Mouse (Mus musculus): Measurements from ENCODE around the gene Skint8. TPM values are rescaled to one million over a fixed set of nuclear protein-coding genes. Genes with fewer than 3 reads are reported as not detected.
"Not testable (repeated sequence)": the region's sequence is repeated elsewhere in the genome, so short reads cannot be mapped to it uniquely, and the experiment has no call there.

Skint8 gene
- polyA plus RNA-seq, 1 experiment from 2014 or later, result not detected

DNA sequence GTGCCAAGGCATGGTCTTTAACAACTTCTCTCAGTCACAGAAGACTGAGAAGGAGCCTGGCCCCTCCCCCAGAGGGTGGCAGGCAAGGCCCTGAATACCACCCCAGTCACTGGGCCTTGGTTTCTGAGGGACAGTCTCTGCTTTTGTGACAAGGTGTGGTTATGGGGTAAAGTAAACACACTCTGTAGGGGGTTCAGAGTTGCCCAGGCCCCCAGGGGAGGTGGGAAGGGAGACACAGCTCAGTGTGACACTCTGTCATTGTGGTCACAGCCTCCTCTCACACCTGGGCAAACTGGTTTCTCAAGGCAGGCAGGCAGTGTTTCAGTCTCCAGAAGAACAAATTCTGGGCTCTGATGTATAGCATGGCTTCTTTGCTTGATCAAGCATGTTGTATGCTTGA, 16.4 kb upstream of the Skint8 start, which contains the start of gene Slc5a9:
TSS of gene Slc5a9 (minus strand) at position 144 of the 400 bp plus-strand sequence.
- H3K9ac ChIP-seq (replicated peaks; ENCODE audit: low read depth, low read length), result no peak within 1 kb of the TSS
- no peaks in the 10 kb centered on the region for H3K9me3 ChIP-seq (ENCODE audit: control insufficient read depth, low read length)
- H3K4me1 ChIP-seq (replicated peaks; ENCODE audit: control insufficient read depth, insufficient read depth, low read length), result no peaks in the 10 kb centered on the region
- no peaks in the 10 kb centered on the region for H3K27me3 ChIP-seq (replicated peaks; ENCODE audit: control insufficient read depth, insufficient read depth, low read length)
- H3K4me3 ChIP-seq (replicated peaks; ENCODE audit: low read length), result no peak within 1 kb of the TSS
- H3K27ac ChIP-seq (ENCODE audit: low read length), result no peak within 1 kb of the TSS
- H3K36me3 ChIP-seq (ENCODE audit: control insufficient read depth, insufficient read depth), result no peaks in the 10 kb centered on the region
- no peak for ATAC-seq
- no peak within 1 kb of the TSS for H3K4me2 ChIP-seq (ENCODE audit: low read length)

DNA sequence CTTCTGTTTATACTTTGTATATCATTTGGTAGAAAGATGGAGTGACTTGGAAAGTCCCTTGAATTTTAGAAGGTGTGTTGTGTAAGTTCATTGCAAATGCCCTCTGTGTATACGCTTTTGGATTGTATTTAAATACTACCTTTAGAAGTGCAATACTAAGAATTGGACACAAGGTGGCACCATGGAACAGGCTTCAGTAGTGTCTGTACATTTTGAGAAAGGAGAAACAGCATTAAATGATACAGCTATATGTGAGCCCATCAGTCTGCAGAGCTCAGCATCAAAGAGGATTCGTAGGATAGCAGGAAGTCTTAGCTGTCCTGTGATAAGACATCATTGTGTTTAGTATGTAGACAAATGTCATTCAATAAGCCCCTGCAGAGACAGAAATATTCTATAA, 11.3 kb upstream of the Skint8 start:
- Histone ChIP-seq H3K4me2 (ENCODE audit: low read length) (no peak overlapping the region), H3K4me3 (replicated peaks; ENCODE audit: low read length) (no peak overlapping the region), H3K27ac (ENCODE audit: low read length) (no peak overlapping the region), H3K4me1 (replicated peaks; ENCODE audit: control insufficient read depth, insufficient read depth, low read length) (no peaks in the 10 kb centered on the region), H3K9me3 (ENCODE audit: control insufficient read depth, low read length) (no peaks in the 10 kb centered on the region), H3K36me3 (ENCODE audit: control insufficient read depth, insufficient read depth) (no peaks in the 10 kb centered on the region), H3K9ac (replicated peaks; ENCODE audit: low read depth, low read length) (no peak overlapping the region), H3K27me3 (replicated peaks; ENCODE audit: control insufficient read depth, insufficient read depth, low read length) (no peaks in the 10 kb centered on the region)
- ATAC-seq, result peak; percentile 67
- 50% methylated on average over 2 of the region's 2 CpGs for WGBS

GRCm38 (mm10) chr4:111961309-111961708, 42.1 kb downstream of the Skint8 start:
- Histone ChIP-seq H3K27me3 (replicated peaks; ENCODE audit: control insufficient read depth, insufficient read depth, low read length) (no peaks in the 10 kb centered on the region), H3K4me1 (replicated peaks; ENCODE audit: control insufficient read depth, insufficient read depth, low read length) (no peaks in the 10 kb centered on the region), H3K27ac (ENCODE audit: low read length) (no peak overlapping the region), H3K9ac (replicated peaks; ENCODE audit: low read depth, low read length) (no peak overlapping the region), H3K4me3 (replicated peaks; ENCODE audit: low read length) (no peak overlapping the region), H3K36me3 (ENCODE audit: control insufficient read depth, insufficient read depth) (no peaks in the 10 kb centered on the region), H3K9me3 (ENCODE audit: control insufficient read depth, low read length) (no peaks in the 10 kb centered on the region), H3K4me2 (ENCODE audit: low read length) (no peak overlapping the region)
- ATAC-seq, result no peak
- WGBS, result 30% methylated on average over 1 of the region's 1 CpGs

DNA sequence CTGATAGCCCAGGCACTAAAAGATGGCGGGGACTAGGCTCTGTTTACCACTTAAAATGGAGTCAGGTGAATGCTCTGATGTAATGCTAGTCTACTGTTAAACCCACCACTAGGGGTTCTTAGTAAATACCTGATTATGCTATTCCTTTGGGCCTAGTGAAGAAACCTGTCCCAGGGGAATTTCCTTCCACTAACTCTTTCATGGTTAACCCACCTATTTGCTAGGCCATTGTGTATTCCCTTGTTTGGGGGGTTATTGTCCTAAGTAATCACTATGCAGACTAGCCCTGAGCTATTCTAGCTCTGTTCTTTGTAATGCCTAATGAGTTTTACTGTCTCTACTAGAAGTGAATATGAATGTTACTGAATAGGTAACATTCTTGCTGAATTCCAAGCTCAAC, 44.0 kb downstream of the Skint8 start:
- not testable (repeated sequence) for H3K4me3 ChIP-seq (replicated peaks; ENCODE audit: low read length); H3K9me3 ChIP-seq (ENCODE audit: control insufficient read depth, low read length)
- WGBS, result 71% methylated on average over 1 of the region's 1 CpGs

GRCm38 (mm10) chr4:111963669-111964068, 44.5 kb downstream of the Skint8 start:
- no peaks in the 10 kb centered on the region for H3K36me3 ChIP-seq (ENCODE audit: control insufficient read depth, insufficient read depth)
- H3K27ac ChIP-seq (ENCODE audit: low read length), result no peak overlapping the region
- H3K27me3 ChIP-seq (replicated peaks; ENCODE audit: control insufficient read depth, insufficient read depth, low read length), result no peaks in the 10 kb centered on the region
- H3K4me2 ChIP-seq (ENCODE audit: low read length), result no peak overlapping the region
- no peak overlapping the region for H3K4me3 ChIP-seq (replicated peaks; ENCODE audit: low read length)
- 79% methylated on average over 3 of the region's 3 CpGs for WGBS
- H3K9me3 ChIP-seq (ENCODE audit: control insufficient read depth, low read length), result no peaks in the 10 kb centered on the region
- ATAC-seq, result no peak
- H3K4me1 ChIP-seq (replicated peaks; ENCODE audit: control insufficient read depth, insufficient read depth, low read length), result no peaks in the 10 kb centered on the region
- no peak overlapping the region for H3K9ac ChIP-seq (replicated peaks; ENCODE audit: low read depth, low read length)

More for the DNA sequence above, 44.0 kb downstream of the Skint8 start:
- not testable (repeated sequence) for H3K9ac ChIP-seq (replicated peaks; ENCODE audit: low read depth, low read length); H3K27me3 ChIP-seq (replicated peaks; ENCODE audit: control insufficient read depth, insufficient read depth, low read length); H3K4me2 ChIP-seq (ENCODE audit: low read length); H3K4me1 ChIP-seq (replicated peaks; ENCODE audit: control insufficient read depth, insufficient read depth, low read length); ATAC-seq; H3K27ac ChIP-seq (ENCODE audit: low read length); H3K36me3 ChIP-seq (ENCODE audit: control insufficient read depth, insufficient read depth)

GRCm38 (mm10) chr4:111972623-111973022, 53.4 kb downstream of the Skint8 start, which contains the start of gene Skint7:
TSS of gene Skint7 (plus strand) at chr4:111972923.
- WGBS, result 93% methylated on average over 1 of the region's 1 CpGs
- Histone ChIP-seq H3K4me3 (replicated peaks; ENCODE audit: low read length) (no peak within 1 kb of the TSS), H3K4me1 (replicated peaks; ENCODE audit: control insufficient read depth, insufficient read depth, low read length) (no peaks in the 10 kb centered on the region), H3K4me2 (ENCODE audit: low read length) (no peak within 1 kb of the TSS), H3K9ac (replicated peaks; ENCODE audit: low read depth, low read length) (no peak within 1 kb of the TSS), H3K27me3 (replicated peaks; ENCODE audit: control insufficient read depth, insufficient read depth, low read length) (no peaks in the 10 kb centered on the region), H3K36me3 (ENCODE audit: control insufficient read depth, insufficient read depth) (no peaks in the 10 kb centered on the region), H3K9me3 (ENCODE audit: control insufficient read depth, low read length) (no peaks in the 10 kb centered on the region), H3K27ac (ENCODE audit: low read length) (no peak within 1 kb of the TSS)
- no peak for ATAC-seq

Other genes starting within 250 kb of the Skint8 start
- gene Spata6, start 199.4 kb upstream of the Skint8 start, polyA plus RNA-seq (2015; fragmentation: Nextera tagmentation; extraction: Ambion mirVana), result 7.5 and 10.8 TPM in 2 replicates
- 0.12 TPM in 1 of 2 replicates, not detected in the other for gene Slc5a9, start 16.5 kb upstream of the Skint8 start, polyA plus RNA-seq (2015; fragmentation: Nextera tagmentation; extraction: Ambion mirVana)
- not detected in 2 replicates for gene Skint7, start 53.5 kb downstream of the Skint8 start, polyA plus RNA-seq (2015; fragmentation: Nextera tagmentation; extraction: Ambion mirVana)
- gene Skint1, start 86.9 kb downstream of the Skint8 start, polyA plus RNA-seq (2015; fragmentation: Nextera tagmentation; extraction: Ambion mirVana), result not detected in 2 replicates
- gene Skint4, start 152.6 kb downstream of the Skint8 start, polyA plus RNA-seq (2015; fragmentation: Nextera tagmentation; extraction: Ambion mirVana), result not detected in 2 replicates

Data from forebrain, embryonic 16.5 days (tissue).